Comparison of ENCODE assay signal across 8 mouse cellular contexts in the genomic region with DNA sequence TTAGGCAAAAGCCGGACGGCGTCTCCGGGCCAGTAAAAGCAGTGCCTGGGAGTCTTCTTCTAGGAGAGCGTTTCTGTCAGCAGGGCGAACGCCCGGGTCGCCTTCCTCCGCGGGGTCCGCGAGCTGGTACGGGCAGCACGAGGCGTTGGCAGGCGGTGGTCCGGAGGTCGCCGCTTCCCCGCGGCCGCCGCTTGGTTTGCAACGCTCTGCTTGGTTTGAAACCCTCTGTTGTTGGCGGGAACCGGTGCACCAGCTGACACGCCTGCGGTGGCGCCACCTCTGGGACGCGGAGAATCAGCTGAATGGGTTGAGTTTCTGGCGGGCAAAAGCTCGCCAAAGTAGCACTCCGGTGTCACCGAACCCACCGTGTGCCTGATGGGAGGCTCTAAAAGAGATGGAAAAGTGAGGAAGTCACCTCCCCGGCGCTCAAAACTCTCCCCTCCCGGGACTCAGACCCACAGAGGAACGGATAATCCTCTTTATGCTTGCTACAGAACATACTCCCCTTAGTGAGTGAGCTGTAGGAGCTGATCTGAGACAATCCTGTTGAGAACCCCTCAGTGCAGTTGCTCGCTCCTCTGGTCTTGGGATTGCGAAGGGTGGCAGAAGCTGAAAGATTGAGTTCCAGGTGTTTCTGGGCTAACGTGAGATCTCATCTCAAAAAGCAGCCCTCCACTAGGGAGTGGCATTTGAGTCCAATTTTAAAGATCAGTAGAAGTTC. TPM values are rescaled to one million over a fixed set of nuclear protein-coding genes. Genes with fewer than 3 reads are reported as not detected.
DNase-seq lines count a peak whose midpoint lies in the region; ATAC-seq and TF ChIP-seq lines count a peak whose summit lies in the region.

No protein-coding gene starts in this region.

- WGBS in midbrain, embryonic 10.5 days = under 1% methylated on average over 44 of the region's 44 CpGs
- under 1% methylated on average over 44 of the region's 44 CpGs for WGBS in spleen, adult 2 months

- H3K36me3 ChIP-seq in midbrain, embryonic 10.5 days = no peaks in the 10 kb centered on the region
- H3K36me3 ChIP-seq in spleen, adult 2 months (ENCODE audit: control insufficient read depth, insufficient read depth, low read length) = no peaks in the 10 kb centered on the region

- H3K4me3 ChIP-seq in gastrocnemius, adult 2 months = peak overlapping the region; percentile 98
- peak overlapping the region; percentile 81 for H3K4me3 ChIP-seq in midbrain, embryonic 10.5 days
- peak overlapping the region; percentile 84 for H3K4me3 ChIP-seq in spleen, adult 2 months (ENCODE audit: extremely low read depth, insufficient read depth, insufficient read length)

- intact Hi-C loops in gastrocnemius, adult 2 months (cut with DNase I) = loop anchor here (10.0 kb wide), 2 partner anchors 65 to 145 kb away; partner anchors contain the start of gene Far1
- intact Hi-C loops in left cerebral cortex, postnatal 4 days (cut with DNase I) = loop anchor here (10.0 kb wide), 1 partner anchor 845 kb away; no protein-coding TSS in a partner anchor

- TF ChIP-seq CTCF in gastrocnemius, adult 2 months (IDR thresholded peaks at IDR 0.05) = peak; percentile 55
- TF ChIP-seq CTCF in spleen, adult 2 months (IDR thresholded peaks at IDR 0.05; ENCODE audit: extremely low read depth, insufficient read depth, insufficient read length, insufficient replicate concordance) = 0 out of 2 replicates have a peak, but pooled peaks have one; percentile 12

- no peaks in the 10 kb centered on the region for H3K9me3 ChIP-seq in midbrain, embryonic 10.5 days (replicated peaks)

- TF ChIP-seq POLR2A in spleen, adult 2 months (IDR thresholded peaks at IDR 0.05; ENCODE audit: low read depth, low read length) = no peak

- H3K27ac ChIP-seq in gastrocnemius, adult 2 months = peak overlapping the region; percentile 93
- H3K27ac ChIP-seq in midbrain, embryonic 10.5 days (replicated peaks) = peak overlapping the region; percentile 94
- peak overlapping the region; percentile 58 for H3K27ac ChIP-seq in spleen, adult 2 months (ENCODE audit: insufficient read depth, low read length)

- no peak for DNase-seq in cerebellum, adult 11 months
- peak; percentile 34 to 73 for DNase-seq in cerebellum, postnatal 4 days (ENCODE audit: low spot score in 2 of 2)
- peak; percentile 81 for DNase-seq in gastrocnemius, adult 2 months
- peak; percentile 85 for DNase-seq in induced T-regulatory cell, adult 2 months (ENCODE audit: low read depth)
- peak; percentile 72 for DNase-seq in left cerebral cortex, postnatal 4 days
- DNase-seq in midbrain, embryonic 10.5 days (ENCODE audit: low spot score) = peak; percentile 81
- DNase-seq in spleen, adult 2 months (ENCODE audit: low read depth in 1 of 2, low spot score in 2 of 2) = peak; percentile 50 to 76

- H3K4me1 ChIP-seq in midbrain, embryonic 10.5 days = peaks cover 29% of the 10 kb centered on the region
- H3K4me1 ChIP-seq in spleen, adult 2 months (ENCODE audit: control insufficient read depth, insufficient read depth, insufficient read length) = peaks cover 2% of the 10 kb centered on the region; the same call in 1 of the 2 replicates

- peaks cover 15% of the 10 kb centered on the region for H3K27me3 ChIP-seq in midbrain, embryonic 10.5 days (ENCODE audit: low read depth, poor library complexity, severe bottlenecking)
- no peaks in the 10 kb centered on the region for H3K27me3 ChIP-seq in spleen, adult 2 months (ENCODE audit: control insufficient read depth, insufficient read depth, low read length)

- ATAC-seq in cerebellum, adult (ENCODE audit: insufficient number of reproducible peaks, low FRiP score, low TSS enrichment) = peak; percentile 45

RNA-seq across cellular contexts. Expression of gene Btbd10, which starts 0.6 kb away (rescaled TPM):
- 1 to 10 TPM; 6.4 to 8.1 TPM for total RNA-seq in gastrocnemius, adult 2 months (2021)
- 10 to 100 TPM; 71.1 to 75.8 TPM for total RNA-seq in left cerebral cortex, postnatal 4 days (2021)
- 25.5 and 32.0 TPM in 2 replicates for polyA plus RNA-seq in midbrain, embryonic 10.5 days (2016; fragmentation: Nextera tagmentation; extraction: Ambion mirVana)
- polyA plus RNA-seq in spleen, adult 2 months (2012; rRNA removed) = 7.9 and 8.2 TPM in 2 replicates

RNA-seq across cellular contexts. Expression of gene Pth, which starts 18.6 kb away (rescaled TPM):
- total RNA-seq in gastrocnemius, adult 2 months (2021) = not detected
- not detected for total RNA-seq in left cerebral cortex, postnatal 4 days (2021)
- not detected in 2 replicates for polyA plus RNA-seq in midbrain, embryonic 10.5 days (2016; fragmentation: Nextera tagmentation; extraction: Ambion mirVana)
- polyA plus RNA-seq in spleen, adult 2 months (2012; rRNA removed) = not detected in 2 replicates

Comparison
In these comparisons a context has a peak if more than half of its experiments do, and no peak if none do; other contexts are left out.
1. RNA of gene Btbd10, which starts 0.6 kb away (total RNA-seq): 71.1 to 75.8 TPM in left cerebral cortex, postnatal 4 days; 6.4 to 8.1 TPM in gastrocnemius, adult 2 months; every median in the first group is over 4 times any median in the second.
2. Peak in every context shown above with its lines, with median percentiles within 50 percentile points of each other: H3K27ac ChIP-seq and H3K4me3 ChIP-seq.